Mouse (Mus musculus) spleen, embryonic (tissue): Measurements from ENCODE around the gene Trip6.
"Not testable (repeated sequence)": the region's sequence is repeated elsewhere in the genome, so short reads cannot be mapped to it uniquely, and the experiment has no call there.

Experiments used
- CTCF ChIA-PET: fragments of 350-600 bp; sonication (Branson Sonifier 250); formaldehyde crosslinking; loops from one replicate; lab custom pipeline; 2022; lab: Charles Lee

Gene Trip6

DNA sequence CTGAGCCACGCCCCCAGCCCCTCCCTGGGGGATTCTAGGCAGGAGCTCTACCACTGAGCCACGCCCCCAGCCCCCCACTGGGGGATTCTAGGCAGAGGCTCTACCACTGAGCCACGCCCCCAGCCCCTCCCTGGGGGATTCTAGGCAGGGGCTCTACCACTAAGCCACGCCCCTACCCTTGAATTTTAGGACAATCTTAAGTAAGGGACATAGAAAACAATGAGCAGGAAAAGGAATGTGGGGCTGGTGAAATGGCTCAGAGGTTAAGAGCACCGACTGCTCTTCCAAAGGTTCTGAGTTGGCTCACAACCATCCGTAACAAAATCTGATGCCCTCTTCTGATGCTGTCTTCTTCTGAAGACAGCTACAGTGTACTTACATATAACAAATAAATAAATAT, 29.8 kb downstream of the Trip6 start:
- CTCF ChIA-PET, result not testable (repeated sequence)

DNA sequence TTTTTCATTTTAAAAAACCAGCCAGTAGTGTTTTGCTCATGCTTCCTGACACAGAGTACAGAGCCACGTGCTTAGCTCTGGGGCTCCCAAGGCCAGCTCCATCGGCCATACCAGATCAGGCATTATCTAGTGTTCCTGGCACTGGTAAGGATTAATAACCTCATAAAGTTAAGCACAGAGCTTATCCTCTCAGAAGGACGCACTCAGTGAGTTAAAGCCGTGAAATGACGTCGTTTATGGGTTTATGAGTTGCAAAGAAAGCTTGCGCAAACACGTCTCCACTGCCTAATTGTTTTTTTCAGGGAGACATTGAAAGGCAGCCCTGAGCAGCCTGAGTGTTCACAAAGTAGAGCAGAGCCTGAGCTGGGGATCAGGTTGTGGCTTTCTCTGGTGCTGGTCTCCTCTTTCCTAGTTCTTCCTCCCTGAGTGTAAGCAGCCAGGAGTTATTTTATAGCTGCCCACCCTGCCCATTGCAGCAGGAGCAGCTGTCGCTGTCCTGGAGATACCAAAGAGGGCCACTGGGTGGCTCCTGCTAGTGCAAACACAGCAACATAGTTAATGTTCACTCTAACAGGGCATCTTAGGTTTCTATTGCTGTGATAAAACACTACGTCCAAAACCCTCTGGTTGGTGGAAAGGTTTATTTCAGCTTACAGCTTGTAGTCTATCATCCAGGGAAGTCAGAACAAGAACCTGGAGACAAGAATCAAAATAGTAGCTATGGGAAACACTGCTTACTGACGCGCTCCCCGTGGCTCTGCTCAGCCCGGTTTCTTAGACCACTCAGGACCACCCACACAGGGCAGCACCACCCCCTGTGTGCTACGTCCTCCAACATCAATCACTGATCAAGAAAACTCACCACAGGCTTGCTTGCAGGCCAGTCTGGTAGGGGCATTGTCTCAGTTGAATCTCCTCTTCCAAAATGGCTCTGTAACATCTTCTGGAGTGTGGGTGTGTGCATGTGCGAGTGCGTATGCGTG, 36.6 kb downstream of the Trip6 start:
- CTCF ChIA-PET, result no interaction called here

DNA sequence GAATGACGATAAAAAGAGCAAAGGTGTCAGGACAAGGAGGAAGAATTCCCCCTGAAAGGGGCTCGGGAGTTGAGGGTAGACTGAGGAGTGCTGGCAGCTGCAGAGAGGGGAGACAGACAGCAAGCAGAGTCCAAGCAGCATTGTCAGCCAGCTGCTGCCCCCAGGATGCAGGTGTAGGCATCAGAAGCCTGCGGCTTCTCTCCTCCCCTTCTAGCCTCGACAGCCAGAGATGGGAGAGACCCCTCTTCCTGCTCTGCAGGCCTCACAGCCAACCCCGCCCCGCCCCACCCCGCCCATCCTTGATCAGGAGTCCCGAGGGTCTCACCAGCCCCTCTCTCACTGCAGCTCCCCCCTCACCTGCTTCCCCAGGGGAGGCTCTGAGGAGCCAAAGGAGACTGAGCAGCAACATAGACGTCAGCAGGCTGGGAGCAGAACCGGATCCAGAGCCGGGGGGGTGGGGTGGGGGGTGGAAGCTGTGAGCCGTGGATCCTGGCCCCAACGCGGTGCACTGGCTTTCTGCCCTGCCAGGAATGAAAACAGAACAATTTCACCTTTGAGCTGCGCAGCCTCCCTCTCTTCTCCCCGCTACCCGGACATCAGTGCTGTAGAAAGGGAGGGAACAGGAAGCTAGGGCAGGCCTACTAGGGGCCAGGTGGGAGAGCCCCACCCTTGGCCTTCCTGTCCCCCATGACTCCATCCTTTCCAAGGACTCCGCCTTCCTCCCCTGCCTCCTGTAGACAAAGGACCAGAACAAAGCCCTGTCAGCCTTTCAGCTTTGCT, 45.9 kb downstream of the Trip6 start:
- CTCF ChIA-PET, result no interaction called here

DNA sequence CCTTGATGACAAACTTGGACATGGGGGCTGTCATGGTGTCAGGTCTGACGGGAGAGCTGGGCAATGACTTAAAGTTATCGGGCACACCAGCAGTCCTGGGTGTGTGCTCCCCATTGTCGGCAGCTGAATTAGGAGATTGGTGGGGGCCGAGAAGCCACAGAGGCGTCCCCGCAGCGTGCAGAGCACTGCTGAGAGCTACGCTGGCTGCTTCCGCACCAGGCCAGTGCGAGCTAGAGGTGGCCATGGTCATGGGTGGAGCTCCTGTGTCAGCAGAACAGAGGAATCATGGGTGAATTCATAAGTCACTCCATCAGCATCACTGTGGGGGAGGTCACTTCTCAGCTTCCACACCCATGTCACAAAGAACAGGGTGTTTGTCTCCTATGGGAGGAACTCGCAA, 49.4 kb downstream of the Trip6 start:
- CTCF ChIA-PET, result interaction anchor here (0.6 to 0.8 kb wide), 2 partner anchors 22 to 84 kb away, joined by 3 to 8 read pairs; no protein-coding TSS in a partner anchor

DNA sequence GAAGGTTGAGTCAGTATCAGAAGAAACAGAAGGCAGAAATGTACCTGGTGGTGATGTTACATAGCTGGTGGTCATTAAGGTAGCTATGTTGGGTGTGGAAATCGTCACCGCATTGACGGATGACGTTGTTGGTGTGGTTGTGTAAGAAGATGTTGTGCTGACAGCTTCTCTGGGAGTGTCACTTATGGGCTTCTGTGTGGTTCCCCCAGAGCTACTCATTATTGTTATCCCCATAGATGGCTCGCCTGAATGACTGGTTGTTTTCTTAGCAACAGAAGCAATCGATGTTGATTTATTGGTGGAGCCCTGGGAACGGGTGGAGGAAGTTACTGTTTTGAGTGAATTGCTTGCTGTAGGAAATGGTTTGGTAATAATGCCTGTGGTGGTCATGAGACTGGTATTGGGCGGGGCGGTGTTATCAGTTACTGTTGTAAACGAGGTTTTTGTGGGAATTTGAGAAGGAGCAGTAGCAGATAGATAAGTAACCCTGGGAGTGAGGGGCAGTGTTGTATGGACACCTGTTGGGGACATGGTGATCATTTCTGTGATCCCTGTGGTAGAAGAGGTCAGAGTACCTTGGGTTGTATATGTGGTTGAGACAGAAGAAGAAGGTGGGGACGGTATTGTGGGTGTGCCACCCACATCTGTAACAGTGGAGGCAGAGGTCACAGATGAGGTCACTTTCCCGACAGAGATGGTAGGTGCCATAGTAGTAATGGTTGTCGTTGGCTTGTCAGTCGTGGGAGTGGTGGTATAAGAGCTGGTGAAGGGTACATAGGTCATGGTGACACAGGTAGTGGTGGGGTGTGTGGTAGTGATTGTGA, 50.1 kb downstream of the Trip6 start:
- CTCF ChIA-PET, result interaction anchor here (0.8 kb wide), 1 partner anchor 84 kb away, joined by 8 read pairs; no protein-coding TSS in a partner anchor
